Mouse (Mus musculus) bone marrow macrophage, adult 2 months (primary cell): ENCODE measurements around the gene Tacc2. TPM values are rescaled to one million over a fixed set of nuclear protein-coding genes. Genes with fewer than 3 reads are reported as not detected.
A peak's percentile ranks its signal among the peaks of the same experiment; 100 is the strongest.

Experiments
- H3K27ac ChIP-seq: 2 replicates; pipeline ENCODE4 v1.5.1; 2012; ENCODE audit warnings: low read depth, low read length; ENCODE audit not compliant: insufficient read depth
- H3K4me1 ChIP-seq: 2 replicates; pipeline ENCODE4 v1.6.1; 2012; ENCODE audit warnings: low read length; ENCODE audit not compliant: control insufficient read depth, insufficient read depth
- H3K4me3 ChIP-seq: 2 replicates; pipeline ENCODE4 v1.5.1; 2012; ENCODE audit warnings: mild to moderate bottlenecking, low read length, moderate library complexity; ENCODE audit not compliant: insufficient read depth
- CTCF ChIP-seq: IDR thresholded peaks from 2 replicates; pipeline ENCODE4 v1.5.1; 2012; ENCODE audit warnings: low read depth, mild to moderate bottlenecking, low read length, moderate library complexity
- POLR2A ChIP-seq: IDR thresholded peaks from 2 replicates; pipeline ENCODE4 v1.6.1; 2012; ENCODE audit warnings: mild to moderate bottlenecking, low read depth, low read length, borderline replicate concordance
- polyA plus RNA-seq: library from polyadenylated mRNA; stranded (reverse); fragments of >200 nt; gene quantifications from 2 replicates; pipeline ENCODE4 v1.2.4, GENCODE M21; 2012; ENCODE audit not compliant: missing spikeins, insufficient read depth, insufficient read length

The Tacc2 gene
- polyA plus RNA-seq, 1 experiment, result 2.9 TPM

DNA sequence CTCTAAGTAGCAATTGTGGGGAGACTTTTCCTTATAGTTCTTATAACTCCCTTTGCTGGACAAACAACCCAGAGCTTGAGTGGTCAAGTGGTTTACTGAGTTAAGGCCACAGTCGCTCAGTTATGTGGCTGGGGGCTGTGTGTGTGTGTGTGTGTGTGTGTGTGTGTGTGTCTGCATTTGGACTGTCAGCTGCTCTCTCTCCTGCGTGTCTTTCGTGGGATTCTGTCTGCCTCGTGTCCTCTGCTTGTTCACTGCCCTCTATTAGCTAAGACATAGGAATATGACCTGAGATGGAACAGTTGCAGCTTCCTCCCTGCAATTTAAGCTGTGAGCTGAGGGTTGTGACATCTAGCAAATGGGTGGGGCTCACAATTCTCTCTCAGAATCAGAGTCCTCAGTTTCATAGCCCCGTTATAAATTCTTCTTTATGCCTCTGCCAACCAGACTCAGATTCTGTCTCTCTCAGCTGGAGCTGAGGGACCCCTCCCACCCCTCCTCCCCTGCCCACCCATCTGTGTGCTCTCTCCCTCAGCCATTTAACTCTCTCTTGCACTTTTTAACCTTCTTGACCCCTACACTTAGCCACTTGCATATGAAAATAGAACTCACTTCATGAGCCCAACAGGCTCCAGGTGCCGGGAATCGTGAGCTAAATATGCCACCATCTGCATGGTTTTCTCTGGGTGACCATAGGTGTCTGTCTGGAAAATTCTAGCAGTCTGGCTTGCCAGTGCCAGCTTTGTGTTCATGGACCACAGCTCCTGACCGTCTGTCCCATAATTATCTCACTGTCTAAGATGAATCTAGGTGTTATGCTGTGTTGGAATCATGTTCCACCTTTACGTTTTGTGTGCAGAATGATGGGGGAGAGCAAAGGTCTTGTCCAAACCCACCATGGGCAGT is 132.4 kb downstream of the Tacc2 start:
- Histone ChIP-seq H3K4me3 (no peak overlapping the region), H3K4me1 (peaks cover 2% of the 10 kb centered on the region; the same call in 1 of the 2 replicates), H3K27ac (no peak overlapping the region)
- TF ChIP-seq POLR2A, result no peak
- TF ChIP-seq CTCF, result no peak

DNA sequence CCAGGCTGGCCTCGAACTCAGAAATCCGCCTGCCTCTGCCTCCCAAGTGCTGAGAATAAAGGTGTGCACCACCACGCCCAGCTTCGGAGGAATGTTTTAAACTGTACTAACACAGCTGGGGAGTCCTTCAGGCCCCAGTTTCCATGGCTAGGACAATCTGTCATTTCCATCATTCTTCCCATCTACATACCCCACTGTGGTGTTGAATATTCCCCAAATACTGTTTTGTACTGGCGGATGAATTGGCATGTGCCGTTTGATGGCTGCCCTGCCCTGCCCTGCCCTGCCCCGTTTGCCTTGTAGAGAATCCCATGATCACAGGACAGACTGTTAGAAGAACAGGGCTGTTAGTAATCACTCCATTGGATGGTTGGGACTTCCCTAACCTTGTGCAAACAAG is 134.6 kb downstream of the Tacc2 start:
- no peak overlapping the region for H3K4me3 ChIP-seq
- no peak for TF ChIP-seq POLR2A
- TF ChIP-seq CTCF, result no peak
- no peak overlapping the region for H3K27ac ChIP-seq
- peaks cover 2% of the 10 kb centered on the region; the same call in 1 of the 2 replicates for H3K4me1 ChIP-seq

DNA sequence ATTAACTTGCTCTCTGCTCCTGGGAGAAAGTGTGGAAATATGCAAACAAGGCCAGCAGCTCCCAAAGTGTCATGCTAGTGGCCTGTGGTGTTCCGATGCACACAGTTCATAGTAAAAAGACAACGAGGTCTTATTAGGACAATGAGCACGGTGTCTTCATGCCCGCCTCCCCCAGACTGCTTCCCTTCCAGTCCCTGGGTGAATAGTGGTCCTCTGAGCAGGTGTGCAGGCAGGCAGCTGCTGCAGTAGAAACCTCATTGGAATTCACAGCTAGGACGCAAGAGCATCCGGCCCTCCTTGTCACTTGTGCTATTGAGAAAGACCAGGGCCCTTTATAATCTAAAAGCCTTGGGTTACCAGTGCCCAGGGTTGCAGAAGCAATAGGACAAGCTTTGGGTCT is 136.1 kb downstream of the Tacc2 start:
- Histone ChIP-seq H3K4me1 (peaks cover 2% of the 10 kb centered on the region; the same call in 1 of the 2 replicates), H3K4me3 (no peak overlapping the region), H3K27ac (no peak overlapping the region)
- TF ChIP-seq POLR2A (no peak), CTCF (no peak)

DNA sequence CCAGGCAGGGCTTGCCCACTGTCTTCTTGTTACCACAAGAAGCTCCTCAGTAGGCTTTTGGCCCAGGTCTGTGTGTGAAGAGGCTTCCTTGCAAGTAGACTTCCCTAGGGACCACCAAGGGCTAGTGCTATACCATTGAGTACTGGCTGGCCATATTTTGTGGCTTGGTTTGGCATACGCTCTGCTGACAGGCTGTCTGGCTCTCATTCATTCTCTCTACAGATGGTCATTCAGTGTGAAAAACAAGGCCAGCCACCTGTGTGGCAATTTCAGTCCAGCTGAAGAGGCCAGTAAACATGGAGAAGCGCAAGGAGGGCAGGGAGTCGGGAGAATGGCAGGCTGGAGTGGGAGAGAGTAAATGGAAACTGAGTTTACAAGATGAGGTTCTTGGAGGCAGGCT is 138.2 kb downstream of the Tacc2 start:
- Histone ChIP-seq H3K27ac (no peak overlapping the region), H3K4me3 (no peak overlapping the region), H3K4me1 (no peaks in the 10 kb centered on the region)
- TF ChIP-seq POLR2A, result no peak
- no peak for TF ChIP-seq CTCF

DNA sequence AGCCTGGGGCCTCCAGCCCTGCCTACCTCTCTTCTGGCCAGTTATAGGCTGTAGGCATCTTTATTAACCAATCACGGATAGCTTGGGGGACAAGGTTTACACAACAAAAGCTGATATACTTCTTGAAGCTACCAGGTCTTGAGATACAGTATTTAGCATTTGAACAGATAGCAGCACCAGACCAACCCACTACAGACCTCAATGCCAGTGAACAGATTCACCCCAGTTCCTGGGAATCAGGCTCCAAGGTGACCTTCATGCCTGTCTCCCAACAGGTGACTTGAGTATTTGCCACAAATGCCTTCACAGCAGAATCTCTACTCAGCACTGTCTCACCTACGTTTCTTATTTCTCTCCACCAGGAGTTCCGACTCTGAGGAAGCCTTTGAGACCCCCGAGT is 139.1 kb downstream of the Tacc2 start:
- no peak overlapping the region for H3K27ac ChIP-seq
- no peak overlapping the region for H3K4me3 ChIP-seq
- no peaks in the 10 kb centered on the region for H3K4me1 ChIP-seq
- no peak for TF ChIP-seq POLR2A
- TF ChIP-seq CTCF, result no peak

DNA sequence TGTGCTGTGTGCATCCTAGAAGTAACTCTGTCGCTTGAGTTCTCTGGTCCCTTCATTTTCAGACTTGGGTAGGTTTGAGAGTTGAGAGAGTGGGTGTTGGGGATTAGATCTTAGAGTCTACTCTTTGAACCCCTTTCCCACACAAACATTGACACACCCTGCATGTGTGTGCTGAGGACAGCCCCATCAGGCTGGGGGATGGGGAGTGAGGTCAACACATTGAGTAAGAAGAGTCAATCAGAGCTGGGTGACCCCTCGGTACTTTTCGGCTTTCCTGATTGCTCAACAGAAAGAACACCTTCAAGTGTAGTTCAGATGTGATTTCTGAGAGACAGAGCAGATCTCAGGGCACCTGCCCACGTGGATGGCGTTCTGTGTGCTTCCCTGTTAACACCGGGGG is 139.8 kb downstream of the Tacc2 start:
- no peaks in the 10 kb centered on the region for H3K4me1 ChIP-seq
- H3K27ac ChIP-seq, result no peak overlapping the region
- no peak overlapping the region for H3K4me3 ChIP-seq
- TF ChIP-seq CTCF (no peak), POLR2A (no peak)

DNA sequence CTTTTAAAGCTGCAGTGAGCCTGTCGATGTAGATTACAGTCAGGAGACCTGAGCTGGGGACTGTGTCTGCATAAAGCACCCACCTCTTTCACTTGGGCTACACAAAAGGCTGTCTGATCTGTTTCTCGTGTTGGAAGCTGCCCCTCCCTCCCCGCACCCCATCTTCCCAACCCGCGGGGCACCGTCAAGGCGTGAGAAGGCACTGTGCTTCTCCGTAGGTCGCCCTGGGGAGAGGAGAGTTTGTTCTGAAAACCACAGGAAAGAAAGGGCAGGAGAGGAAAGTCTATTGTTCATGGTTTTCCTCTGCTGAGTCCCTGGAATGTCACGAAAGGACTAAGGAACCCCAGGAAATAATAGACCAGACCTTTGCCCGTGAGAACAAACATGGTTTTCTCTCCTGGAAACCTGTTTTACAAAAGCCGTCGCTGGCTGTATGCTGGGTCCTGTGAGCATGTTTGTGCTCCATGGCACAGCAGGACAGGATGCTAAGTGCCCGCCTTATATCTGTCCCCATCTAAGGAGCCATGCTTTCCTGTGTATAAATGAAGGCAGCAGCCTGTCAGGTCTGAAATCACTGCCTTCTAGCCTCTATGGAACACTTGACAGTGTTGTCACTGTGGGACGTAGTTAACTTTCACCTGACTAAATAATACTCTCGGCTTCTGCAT is 142.8 kb downstream of the Tacc2 start:
- H3K4me1 ChIP-seq, result no peaks in the 10 kb centered on the region
- no peak overlapping the region for H3K27ac ChIP-seq
- no peak overlapping the region for H3K4me3 ChIP-seq
- TF ChIP-seq POLR2A, result no peak
- no peak for TF ChIP-seq CTCF

DNA sequence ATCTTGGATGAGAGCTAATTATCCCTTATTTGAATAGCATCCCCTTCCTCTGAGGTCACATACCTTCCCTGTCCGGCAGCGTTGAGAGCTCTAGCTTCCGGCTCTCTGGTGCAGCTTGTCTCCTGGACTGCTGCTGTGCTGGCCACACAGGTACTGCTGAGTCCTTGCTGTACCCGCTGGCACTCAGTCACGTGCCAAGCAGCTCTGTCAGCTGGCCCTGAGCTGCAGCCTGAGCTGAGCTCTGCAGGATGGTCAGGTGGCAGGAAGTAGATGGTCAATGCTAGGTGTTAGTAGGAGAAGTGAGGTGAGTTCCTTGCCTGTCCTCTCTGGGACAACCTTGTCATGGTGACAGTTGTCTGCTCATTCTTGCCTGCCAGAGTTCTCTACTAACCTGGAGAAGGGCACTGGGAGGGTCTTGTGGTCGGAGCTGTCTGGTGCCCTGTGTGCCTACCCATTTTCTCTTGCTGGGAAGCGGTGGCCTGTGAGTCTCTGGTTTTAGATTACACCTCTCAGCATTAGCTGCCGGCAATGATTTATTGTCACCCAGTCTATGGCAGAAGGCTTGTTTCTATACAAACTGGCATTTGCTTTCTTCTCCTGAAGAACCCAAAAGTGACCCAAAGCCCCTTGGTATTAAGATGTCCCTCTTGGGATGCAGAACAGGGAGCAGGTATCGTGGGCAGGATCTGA is 143.6 kb downstream of the Tacc2 start:
- peaks cover under 1% of the 10 kb centered on the region for H3K4me1 ChIP-seq
- no peak overlapping the region for H3K27ac ChIP-seq
- no peak overlapping the region for H3K4me3 ChIP-seq
- TF ChIP-seq POLR2A (no peak), CTCF (no peak)

DNA sequence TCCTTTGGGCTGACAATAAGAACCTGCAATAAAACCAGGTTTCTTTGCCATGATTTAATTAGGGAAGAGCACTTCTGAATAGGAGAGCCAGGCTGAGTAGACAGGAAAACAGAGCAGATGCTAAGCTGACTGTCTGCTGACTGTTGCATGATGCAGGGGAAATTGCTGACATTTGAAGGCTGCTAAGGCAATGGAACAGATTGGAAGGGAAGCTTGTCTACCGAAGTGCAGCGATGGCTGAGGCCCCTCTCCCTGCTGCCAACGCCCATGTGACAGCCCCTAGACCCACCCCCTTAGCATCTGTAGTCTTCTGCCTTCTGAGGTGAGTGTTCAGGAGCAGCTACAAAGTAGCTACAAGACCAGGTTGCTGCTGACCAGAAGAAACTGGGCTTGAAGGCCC is 148.9 kb downstream of the Tacc2 start:
- Histone ChIP-seq H3K4me1 (peaks cover 10% of the 10 kb centered on the region), H3K4me3 (no peak overlapping the region), H3K27ac (peak overlapping the region; percentile 6; the same call in 1 of the 2 replicates)
- no peak for TF ChIP-seq CTCF
- TF ChIP-seq POLR2A, result no peak

DNA sequence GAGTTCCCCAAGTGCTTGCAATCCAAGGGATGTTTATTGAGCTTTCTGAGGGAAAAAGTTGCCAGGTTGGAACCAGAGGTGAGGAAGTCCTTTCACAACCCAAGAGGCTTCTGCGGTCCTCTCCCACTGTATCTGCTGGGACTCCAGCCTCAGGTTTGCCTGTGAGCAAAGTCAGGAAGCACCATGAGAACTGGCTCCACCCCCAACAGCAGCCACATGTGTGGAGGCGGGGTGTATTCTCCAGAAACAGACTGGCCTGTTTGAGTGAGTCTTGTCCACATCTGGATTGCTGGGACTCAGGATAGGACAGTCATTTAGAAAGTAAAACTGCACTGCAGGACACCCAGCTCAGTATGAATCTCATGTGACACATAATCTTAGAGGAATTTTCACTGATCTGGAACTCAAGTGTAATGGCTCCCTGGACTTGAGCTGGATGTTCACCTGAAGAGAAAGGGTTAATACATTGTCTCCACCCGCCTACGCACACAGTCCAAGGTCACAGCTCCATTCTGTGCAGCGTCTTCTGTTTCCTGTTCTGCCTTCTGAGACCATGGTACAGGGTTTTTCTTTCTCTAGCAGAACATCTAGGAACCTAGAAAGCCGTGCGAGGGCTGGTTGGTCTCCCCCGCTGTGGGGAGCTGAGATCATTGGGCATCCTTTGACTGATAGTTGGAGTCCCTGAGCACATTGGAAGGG is 149.6 kb downstream of the Tacc2 start:
- H3K27ac ChIP-seq, result no peak overlapping the region
- H3K4me3 ChIP-seq, result no peak overlapping the region
- no peak for TF ChIP-seq CTCF
- no peak for TF ChIP-seq POLR2A
- H3K4me1 ChIP-seq, result peaks cover 10% of the 10 kb centered on the region
